Mouse (Mus musculus) erythroblast, adult 5-6 weeks (primary cell): ENCODE measurements around the gene Slc22a26. TPM values are rescaled to one million over a fixed set of nuclear protein-coding genes. Genes with fewer than 3 reads are reported as not detected.
"Not testable (repeated sequence)": the region's sequence is repeated elsewhere in the genome, so short reads cannot be mapped to it uniquely, and the experiment has no call there.

Source experiments
- ATAC-seq: replicated peaks from 2 replicates; pipeline ENCODE4 v1.8.0; 2016; ENCODE audit warnings: moderate number of reproducible peaks, mild to moderate bottlenecking, moderate TSS enrichment, inconsistent platforms; ENCODE audit not compliant: poor library complexity, low FRiP score, severe bottlenecking
- total RNA-seq, 2 experiments: library from RNA; stranded (forward) in 1 of 2; stranded (reverse) in 1 of 2; fragments of 150-400 nt in 1 of 2; fragments of 200-764, 138-1000 nt in 1 of 2; gene quantifications; 2 replicates each; pipeline versions ENCODE4 v1.2.3 to v1.2.4; 2015 to 2017; ENCODE audit warnings: low replicate concordance in 2 of 2

Gene Slc22a26
- total RNA-seq (2015; ENCODE audit: low replicate concordance) (not detected in 2 replicates), total RNA-seq (2017; ENCODE audit: low replicate concordance) (0.17 TPM in 1 of 2 replicates, not detected in the other)

DNA sequence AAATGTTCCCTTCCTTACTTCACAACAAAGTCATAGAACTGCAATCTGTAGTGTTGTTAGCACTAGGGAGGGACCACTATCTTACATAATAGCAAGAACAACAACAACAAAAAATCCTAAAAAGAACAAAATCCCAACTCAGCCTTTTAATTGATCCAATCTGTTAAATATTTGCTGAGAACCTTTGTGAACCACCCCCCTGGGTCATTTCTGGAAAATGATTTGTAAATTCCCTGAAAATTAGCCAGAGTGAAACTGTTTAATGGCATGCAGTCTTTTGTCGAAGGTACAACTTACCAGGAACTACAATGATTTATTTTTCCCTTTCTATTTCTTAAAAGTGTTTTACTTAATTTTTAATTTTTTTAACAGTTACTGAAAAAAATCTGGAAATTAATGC lies at the start of gene Slc22a26:
Gene Slc22a26 (minus strand): TSS at position 97 of the 400 bp plus-strand sequence.
- ATAC-seq: no peak

- no peak for ATAC-seq
Observed at GRCm38 (mm10) chr19:7829851-7830250, 27.4 kb upstream of the Slc22a26 start.

DNA sequence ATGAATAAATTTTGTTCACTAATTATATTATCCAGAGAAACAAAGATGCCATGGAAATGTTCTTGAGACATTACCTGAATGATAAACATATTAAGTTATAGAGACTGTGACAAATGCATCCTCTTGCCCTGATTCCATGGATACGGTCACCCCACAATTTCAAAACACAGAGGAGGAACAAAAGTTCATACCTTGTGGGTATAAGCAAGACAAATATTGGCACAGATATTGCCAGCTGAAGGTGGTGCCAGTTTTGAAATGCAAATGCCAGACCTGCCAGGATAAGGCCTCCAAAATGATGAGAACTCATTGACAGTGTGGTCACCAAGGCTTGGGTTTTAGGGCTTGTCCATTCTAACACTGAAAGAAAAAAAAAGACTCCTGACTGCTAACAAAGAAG lies 11.9 kb downstream of the Slc22a26 start:
- no peak for ATAC-seq

- ATAC-seq: no peak
Observed at GRCm38 (mm10) chr19:7775306-7775705, 27.2 kb downstream of the Slc22a26 start.

- ATAC-seq: no peak
Observed at GRCm38 (mm10) chr19:7766124-7766523, 36.3 kb downstream of the Slc22a26 start.

DNA sequence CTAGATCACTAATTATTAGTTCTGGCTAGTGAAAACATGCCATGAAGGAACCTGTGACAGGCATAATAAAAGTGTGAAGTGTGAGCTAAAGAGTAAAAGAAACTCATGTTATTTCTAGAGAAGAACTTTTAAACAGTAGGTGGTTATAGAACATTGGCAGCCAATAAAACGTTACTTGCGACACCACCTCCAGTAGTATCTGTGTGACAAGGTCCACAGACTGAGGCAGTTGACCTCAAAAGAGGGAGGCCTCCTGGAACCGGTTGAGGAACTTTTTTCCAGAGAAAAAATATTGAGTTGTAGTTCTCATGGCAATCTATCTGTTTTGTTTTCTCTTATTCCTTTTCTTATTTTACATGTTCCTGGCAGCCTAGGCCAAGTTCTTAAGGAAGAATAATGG lies 36.9 kb downstream of the Slc22a26 start:
- no peak for ATAC-seq

DNA sequence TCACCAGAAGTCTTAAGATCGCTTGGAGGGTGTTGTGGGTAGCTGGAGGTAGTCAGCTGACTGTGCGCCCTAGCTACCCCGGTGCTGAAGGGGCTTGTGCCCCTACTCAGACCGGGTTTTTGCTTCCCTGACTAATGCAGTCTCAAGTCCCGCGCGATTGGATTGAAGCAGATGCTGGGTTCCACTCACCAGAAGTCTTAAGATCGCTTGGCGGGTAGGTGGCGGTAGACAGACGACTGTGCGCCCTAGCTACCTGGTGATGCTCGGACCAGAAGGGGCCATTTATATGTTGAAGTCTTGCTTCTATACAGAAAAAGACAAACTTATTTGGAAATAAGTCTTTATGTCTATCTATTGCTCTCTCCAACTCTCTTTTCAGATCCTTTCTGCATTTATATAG lies 49.1 kb downstream of the Slc22a26 start:
- not testable (repeated sequence) for ATAC-seq

Other genes starting within 250 kb of the Slc22a26 start
- 78.4 and 83.0 TPM in 2 replicates for gene Pla2g16, start 245.2 kb downstream of the Slc22a26 start, total RNA-seq (2015; ENCODE audit: low replicate concordance)
- 120 and 165 TPM in 2 replicates for gene Pla2g16, start 245.2 kb downstream of the Slc22a26 start, total RNA-seq (2017; ENCODE audit: low replicate concordance)
- gene Lgals12, start 195.5 kb downstream of the Slc22a26 start, total RNA-seq (2015; ENCODE audit: low replicate concordance): not detected in 2 replicates
- gene Lgals12, start 195.5 kb downstream of the Slc22a26 start, total RNA-seq (2017; ENCODE audit: low replicate concordance): not detected in 2 replicates
- gene Hrasls5, start 190.1 kb downstream of the Slc22a26 start, total RNA-seq (2015; ENCODE audit: low replicate concordance): not detected in 2 replicates
- 2.0 TPM in 1 of 2 replicates, not detected in the other for gene Hrasls5, start 190.1 kb downstream of the Slc22a26 start, total RNA-seq (2017; ENCODE audit: low replicate concordance)
- gene Slc22a19, start 91.4 kb downstream of the Slc22a26 start, total RNA-seq (2015; ENCODE audit: low replicate concordance): not detected in 2 replicates
- gene Slc22a19, start 91.4 kb downstream of the Slc22a26 start, total RNA-seq (2017; ENCODE audit: low replicate concordance): not detected in 2 replicates
- not detected in 2 replicates for gene Slc22a27, start 163.4 kb upstream of the Slc22a26 start, total RNA-seq (2015; ENCODE audit: low replicate concordance)
- gene Slc22a27, start 163.4 kb upstream of the Slc22a26 start, total RNA-seq (2017; ENCODE audit: low replicate concordance): not detected in 2 replicates